Mouse (Mus musculus): ENCODE results near the gene Slc13a3.
A peak's percentile ranks its signal among the peaks of the same experiment; 100 is the strongest.

DNA sequence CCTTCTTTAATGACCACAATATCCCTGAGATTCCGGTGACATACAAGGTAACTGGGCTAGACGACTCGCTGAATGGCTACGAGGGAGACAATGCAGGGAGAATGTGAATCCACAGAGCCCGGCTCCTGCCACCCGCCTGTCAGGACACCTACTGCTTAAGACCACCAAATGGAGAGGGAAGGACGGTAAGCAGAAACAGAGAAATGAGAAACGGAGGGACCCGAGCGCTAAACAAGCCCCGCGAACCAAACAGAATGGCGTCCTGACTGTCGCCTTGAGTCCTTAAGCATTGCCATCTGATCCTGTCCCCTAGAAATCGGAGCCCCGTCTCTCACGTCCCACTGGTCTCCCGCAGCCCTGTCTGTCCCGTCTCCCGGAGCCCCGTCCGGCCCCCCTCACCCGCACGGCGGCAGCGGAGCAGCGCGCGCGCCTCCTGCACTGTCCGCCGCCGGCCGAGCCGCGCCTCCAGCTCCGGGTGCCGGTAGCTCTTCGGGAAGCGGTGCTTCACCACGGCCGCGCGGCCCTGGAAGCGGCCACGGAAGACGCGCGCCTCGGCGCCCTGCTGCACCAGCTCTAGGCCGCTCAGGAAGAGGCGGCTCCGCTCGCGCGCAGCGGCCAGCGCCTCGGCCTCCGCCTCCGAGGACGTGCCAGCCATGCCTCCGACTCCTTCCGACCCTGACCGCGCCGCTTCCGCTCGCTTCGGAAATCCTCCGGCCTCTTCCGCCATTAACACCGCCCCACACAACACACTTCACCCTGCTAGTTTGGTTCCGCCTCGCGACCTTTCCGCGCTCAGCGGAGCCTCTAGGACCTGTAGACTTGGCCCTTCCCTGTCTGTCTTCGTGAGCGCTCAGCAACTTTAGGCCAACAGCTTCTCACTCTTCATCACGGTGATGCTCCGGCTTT, 19.9 kb upstream of the Slc13a3 start, which contains the start of gene Trp53rka:
- TF ChIP-seq CTCF (IDR thresholded peaks at IDR 0.05; ENCODE audit: borderline replicate concordance, insufficient read depth, low read length) (no peak), POLR2A (IDR thresholded peaks at IDR 0.05; ENCODE audit: low read depth, low read length) (peak; percentile 70)

All from embryonic fibroblast, embryonic 13.5 days (primary cell).